Mouse (Mus musculus): ENCODE data around the gene Wdr20. TPM values are rescaled to one million over a fixed set of nuclear protein-coding genes. Genes with fewer than 3 reads are reported as not detected.

The Wdr20 gene
- total and polyA plus RNA-seq, 3 experiments = 17.9 to 26.2 (median 22.8) TPM

GRCm38 (mm10) chr12:110846191-110846765 lies 108.5 kb downstream of the Wdr20 start:
- in situ Hi-C loops (cut with MboI; ENCODE audit: low pct_ligation_motif_present, low pct_unique_long_range_greater_than_20kb, low sequenced_read_pairs) (loop anchor here (10.0 kb wide), 1 partner anchor 111 kb away; the partner anchor contains the start of gene Wdr20), dilution Hi-C loops (cut with MboI; ENCODE audit: extremely low pct_ligation_motif_present, extremely low pct_unique_long_range_greater_than_20kb, low sequenced_read_pairs) (no loop called here)
- Histone ChIP-seq H3K27me3 (replicated peaks) (no peaks in the 10 kb centered on the region), H3K9me3 (replicated peaks; ENCODE audit: low read length) (no peaks in the 10 kb centered on the region), H3K27ac (ENCODE audit: insufficient read depth, low read depth) (no peak overlapping the region), H3K79me2 (replicated peaks; ENCODE audit: control insufficient read depth, extremely low read depth, insufficient read depth, poor library complexity, severe bottlenecking) (0 out of 2 replicates have a peak, but pooled peaks cover 4% of the 10 kb centered on the region), H3K36me3 (replicated peaks in 1 of 2; ENCODE audit: control insufficient read depth in 1 of 2, insufficient read depth in 1 of 2, low read length in 1 of 2) (no peaks in the 10 kb centered on the region), H3K4me3 (replicated peaks in 1 of 3; ENCODE audit: low read depth in 2 of 3, low read length in 2 of 3, poor library complexity in 1 of 3) (no peak overlapping the region), H3K4me2 (ENCODE audit: insufficient read depth, low read depth, poor library complexity, severe bottlenecking) (peak overlapping the region; percentile 73; the same call in 1 of the 2 replicates), H3K4me1 (ENCODE audit: control insufficient read depth in 1 of 2, insufficient read depth in 2 of 2) (peaks cover 5 to 29% of the 10 kb centered on the region in 2 experiments), H3K9ac (ENCODE audit: insufficient read depth, low read depth) (no peak overlapping the region)
- DNase-seq (ENCODE audit: extremely low read depth) = no peak
- TF ChIP-seq USF2 (conservative IDR thresholded peaks at IDR 0.05; ENCODE audit: low read depth, low read length) (no peak), ZMIZ1 (IDR thresholded peaks at IDR 0.05; ENCODE audit: low read depth, low read length) (no peak), ETS1 (conservative IDR thresholded peaks at IDR 0.05; ENCODE audit: low read depth, low read length) (no peak), RAD21 (IDR thresholded peaks at IDR 0.05; ENCODE audit: low read depth, low read length) (no peak), MAX (IDR thresholded peaks at IDR 0.05; ENCODE audit: low read length) (no peak), PAX5 (IDR thresholded peaks at IDR 0.05; ENCODE audit: low read length) (no peak), CHD1 (IDR thresholded peaks at IDR 0.05; ENCODE audit: low read depth, low read length) (no peak), KAT2A (IDR thresholded peaks at IDR 0.05; ENCODE audit: insufficient replicate concordance, low read length) (no peak), RCOR1 (conservative IDR thresholded peaks at IDR 0.05; ENCODE audit: low read depth, low read length) (no peak), TBP (conservative IDR thresholded peaks at IDR 0.05; ENCODE audit: low read depth, low read length) (no peak), ZNF384 (IDR thresholded peaks at IDR 0.05; ENCODE audit: low read depth, low read length) (no peak), HCFC1 (IDR thresholded peaks at IDR 0.05; ENCODE audit: low read depth, low read length) (no peak), SMC3 (IDR thresholded peaks at IDR 0.05; ENCODE audit: low read depth, low read length) (no peak), POLR2AphosphoS2 (IDR thresholded peaks at IDR 0.05; ENCODE audit: low read depth, low read length) (no peak), EP300 (IDR thresholded peaks at IDR 0.05; ENCODE audit: low read length) (no peak), NELFE (IDR thresholded peaks at IDR 0.05; ENCODE audit: low read depth, low read length) (no peak), IRF4 (IDR thresholded peaks at IDR 0.05; ENCODE audit: low read depth, low read length) (no peak), MAZ (IDR thresholded peaks at IDR 0.05; ENCODE audit: low read depth, low read length) (no peak)

GRCm38 (mm10) chr12:110850010-110850928 lies 112.5 kb downstream of the Wdr20 start, which contains the start of gene Zfp839:
Gene Zfp839 (plus strand): TSS chr12:110850253.
- dilution Hi-C loops (cut with MboI; ENCODE audit: extremely low pct_ligation_motif_present, extremely low pct_unique_long_range_greater_than_20kb, low sequenced_read_pairs) (no loop called here), in situ Hi-C loops (cut with MboI; ENCODE audit: low pct_ligation_motif_present, low pct_unique_long_range_greater_than_20kb, low sequenced_read_pairs) (no loop called here)
- Histone ChIP-seq H3K4me1 (ENCODE audit: control insufficient read depth in 1 of 2, insufficient read depth in 2 of 2) (peaks cover 16 to 31% of the 10 kb centered on the region in 2 experiments), H3K79me2 (replicated peaks; ENCODE audit: control insufficient read depth, extremely low read depth, insufficient read depth, poor library complexity, severe bottlenecking) (0 out of 2 replicates have a peak, but pooled peaks cover 4% of the 10 kb centered on the region), H3K27me3 (replicated peaks) (no peaks in the 10 kb centered on the region), H3K4me2 (ENCODE audit: insufficient read depth, low read depth, poor library complexity, severe bottlenecking) (peak within 1 kb of the TSS; percentile 89), H3K27ac (ENCODE audit: insufficient read depth, low read depth) (peak within 1 kb of the TSS; percentile 2; the same call in 1 of the 2 replicates), H3K9ac (ENCODE audit: insufficient read depth, low read depth) (peak within 1 kb of the TSS; percentile 84), H3K36me3 (replicated peaks in 1 of 2; ENCODE audit: control insufficient read depth in 1 of 2, insufficient read depth in 1 of 2, low read length in 1 of 2) (peaks cover 0 to 9% of the 10 kb centered on the region in 2 experiments), H3K9me3 (replicated peaks; ENCODE audit: low read length) (no peaks in the 10 kb centered on the region), H3K4me3 (replicated peaks in 1 of 3; ENCODE audit: low read depth in 2 of 3, low read length in 2 of 3, poor library complexity in 1 of 3) (peak within 1 kb of the TSS; percentile 66 to 85 (median 83))
- DNase-seq (ENCODE audit: extremely low read depth) = peak; percentile 77
- TF ChIP-seq SIN3A (IDR thresholded peaks at IDR 0.05; ENCODE audit: low read length) (peak; percentile 82), POLR2A (IDR thresholded peaks at IDR 0.05; ENCODE audit: low read depth, low read length) (peak; percentile 67), HCFC1 (IDR thresholded peaks at IDR 0.05; ENCODE audit: low read depth, low read length) (peak; percentile 84), NRF1 (IDR thresholded peaks at IDR 0.05; ENCODE audit: low read depth, low read length) (peak; percentile 43; the same call in 1 of the 2 replicates), IRF4 (IDR thresholded peaks at IDR 0.05; ENCODE audit: low read depth, low read length) (no peak), GABPA (IDR thresholded peaks at IDR 0.05; ENCODE audit: insufficient replicate concordance, low read depth, low read length) (no peak), BHLHE40 (IDR thresholded peaks at IDR 0.05; ENCODE audit: low read depth, low read length) (peak; percentile 74), NELFE (IDR thresholded peaks at IDR 0.05; ENCODE audit: low read depth, low read length) (peak; percentile 69), CTCF (conservative IDR thresholded peaks at IDR 0.05 in 1 of 2, IDR thresholded peaks at IDR 0.05 in 1 of 2; ENCODE audit: low read depth in 2 of 2, low read length in 2 of 2) (no peak; a peak in 1 of 4 replicates), PAX5 (IDR thresholded peaks at IDR 0.05; ENCODE audit: low read length) (no peak), ZKSCAN1 (IDR thresholded peaks at IDR 0.05; ENCODE audit: borderline replicate concordance, low read depth, low read length) (no peak), KAT2A (IDR thresholded peaks at IDR 0.05; ENCODE audit: insufficient replicate concordance, low read length) (peak; percentile 66; the same call in 1 of the 2 replicates), MEF2A (IDR thresholded peaks at IDR 0.05; ENCODE audit: borderline replicate concordance, low read depth, low read length) (no peak), MAZ (IDR thresholded peaks at IDR 0.05; ENCODE audit: low read depth, low read length) (no peak), JUN (IDR thresholded peaks at IDR 0.05; ENCODE audit: insufficient read depth, low read depth, low read length) (no peak), MYC (IDR thresholded peaks at IDR 0.05; ENCODE audit: low read depth, low read length) (no peak), CHD1 (IDR thresholded peaks at IDR 0.05; ENCODE audit: low read depth, low read length) (no peak), TBP (conservative IDR thresholded peaks at IDR 0.05; ENCODE audit: low read depth, low read length) (no peak)

Data from CH12.LX (cell line).